ENCODE assay signal across 10 mouse cellular contexts in the genomic region with DNA sequence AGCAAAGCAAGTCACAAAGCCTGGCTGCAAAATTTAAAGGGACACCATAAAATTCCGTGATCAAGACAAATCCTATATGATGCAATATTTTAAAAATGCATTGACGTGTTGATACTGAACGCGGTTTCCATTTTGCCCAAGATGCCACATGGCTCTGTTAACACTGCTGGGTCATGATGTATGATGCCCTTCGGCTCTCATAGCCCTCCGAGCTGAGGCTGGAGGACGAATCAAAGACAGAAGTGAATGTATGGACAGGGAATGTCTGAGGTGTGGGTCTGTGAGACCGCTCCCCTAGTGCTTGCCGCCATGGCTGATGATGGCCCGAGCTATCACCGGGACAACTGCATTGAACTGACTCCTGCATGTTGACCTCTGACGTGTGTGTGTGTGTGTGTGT. TPM values are rescaled to one million over a fixed set of nuclear protein-coding genes. Genes with fewer than 3 reads are reported as not detected.
DNase-seq lines count a peak whose midpoint lies in the region; ATAC-seq lines count a peak whose summit lies in the region.
"Had no signal": no experiment of that assay in that cellular context is flagged by ENCODE, and none has a peak within 500 bp of the region (broad histone marks: within the 10 kb centered on the region; RNA-seq: fewer than 3 reads in every experiment).

No protein-coding gene starts in this region.

- no peak overlapping the region for H3K27ac ChIP-seq in heart, embryonic 13.5 days (replicated peaks)
- H3K27ac ChIP-seq in forebrain, embryonic 10.5 days = no peak overlapping the region
- H3K27ac ChIP-seq in hindbrain, embryonic 13.5 days = peak overlapping the region; percentile 44; the same call in 1 of the 2 replicates
- H3K27ac ChIP-seq in midbrain, embryonic 16.5 days (ENCODE audit: low read length) = no peak overlapping the region
- H3K27ac ChIP-seq: embryonic facial prominence, embryonic 13.5 days; lung, embryonic 15.5 days had no signal

- no peak overlapping the region for H3K9ac ChIP-seq in heart, embryonic 13.5 days
- H3K9ac ChIP-seq in hindbrain, embryonic 13.5 days = no peak overlapping the region
- no peak overlapping the region for H3K9ac ChIP-seq in midbrain, embryonic 16.5 days (ENCODE audit: low read depth, low read length)

- peak overlapping the region; percentile 75; the same call in 1 of the 2 replicates for H3K4me3 ChIP-seq in heart, embryonic 13.5 days
- H3K4me3 ChIP-seq in forebrain, embryonic 10.5 days = peak overlapping the region; percentile 63; the same call in 1 of the 2 replicates
- H3K4me3 ChIP-seq in hindbrain, embryonic 13.5 days = peak overlapping the region; percentile 75
- peak overlapping the region; percentile 82 for H3K4me3 ChIP-seq in midbrain, embryonic 16.5 days (ENCODE audit: low read depth, low read length)

- DNase-seq in heart, postnatal 4 days = no peak
- DNase-seq in forebrain, embryonic 10.5 days (ENCODE audit: extremely low spot score, low spot score) = no peak
- DNase-seq in layer of hippocampus, adult 8-10 months (ENCODE audit: low spot score in 2 of 2) = no peak
- DNase-seq in lung, postnatal 4 days = no peak
- no peak for DNase-seq in cerebellum, postnatal 25 days

- ATAC-seq in heart, embryonic 13.5 days (ENCODE audit: extremely low read depth, insufficient number of reproducible peaks, low FRiP score, low TSS enrichment) = no peak
- peak; percentile 14 for ATAC-seq in hindbrain, embryonic 13.5 days (ENCODE audit: low FRiP score)
- ATAC-seq in midbrain, embryonic 16.5 days = no peak

- H3K9me3 ChIP-seq in heart, embryonic 13.5 days = no peaks in the 10 kb centered on the region
- H3K9me3 ChIP-seq in forebrain, embryonic 10.5 days = no peaks in the 10 kb centered on the region
- no peaks in the 10 kb centered on the region for H3K9me3 ChIP-seq in hindbrain, embryonic 13.5 days
- H3K9me3 ChIP-seq in midbrain, embryonic 16.5 days (replicated peaks; ENCODE audit: control insufficient read depth, low read length, poor library complexity, severe bottlenecking) = no peaks in the 10 kb centered on the region; the same call in 1 of the 2 replicates
- H3K9me3 ChIP-seq: embryonic facial prominence, embryonic 13.5 days; lung, embryonic 15.5 days had no signal

- H3K36me3 ChIP-seq in heart, embryonic 13.5 days = peaks cover 9% of the 10 kb centered on the region
- 0 out of 2 replicates have a peak, but pooled peaks cover 2% of the 10 kb centered on the region for H3K36me3 ChIP-seq in forebrain, embryonic 10.5 days (replicated peaks)
- peaks cover 6% of the 10 kb centered on the region; the same call in 1 of the 2 replicates for H3K36me3 ChIP-seq in hindbrain, embryonic 13.5 days
- no peaks in the 10 kb centered on the region for H3K36me3 ChIP-seq in midbrain, embryonic 16.5 days (ENCODE audit: control insufficient read depth, insufficient read depth, low read length)
- H3K36me3 ChIP-seq: embryonic facial prominence, embryonic 13.5 days; lung, embryonic 15.5 days had no signal

- H3K4me1 ChIP-seq in heart, embryonic 13.5 days = peaks cover 16% of the 10 kb centered on the region
- H3K4me1 ChIP-seq in forebrain, embryonic 10.5 days = peaks cover 23% of the 10 kb centered on the region
- H3K4me1 ChIP-seq in hindbrain, embryonic 13.5 days (replicated peaks) = peaks cover 26% of the 10 kb centered on the region
- peaks cover 11% of the 10 kb centered on the region for H3K4me1 ChIP-seq in midbrain, embryonic 16.5 days (ENCODE audit: control insufficient read depth, insufficient read depth, low read length)

- H3K27me3 ChIP-seq in heart, embryonic 13.5 days (replicated peaks) = peaks cover 21% of the 10 kb centered on the region
- H3K27me3 ChIP-seq in forebrain, embryonic 10.5 days (ENCODE audit: poor library complexity, severe bottlenecking) = peaks cover 39% of the 10 kb centered on the region
- H3K27me3 ChIP-seq in hindbrain, embryonic 13.5 days = 0 out of 2 replicates have a peak, but pooled peaks cover 2% of the 10 kb centered on the region
- H3K27me3 ChIP-seq in midbrain, embryonic 16.5 days (ENCODE audit: control insufficient read depth, insufficient read depth, low read depth, low read length) = no peaks in the 10 kb centered on the region

- peak overlapping the region; percentile 78 for H3K4me2 ChIP-seq in heart, embryonic 13.5 days
- H3K4me2 ChIP-seq in hindbrain, embryonic 13.5 days = peak overlapping the region; percentile 75
- H3K4me2 ChIP-seq in midbrain, embryonic 16.5 days (ENCODE audit: low read length) = peak overlapping the region; percentile 63

- WGBS in heart, embryonic 13.5 days = 76% methylated on average over 12 of the region's 12 CpGs
- WGBS in forebrain, embryonic 10.5 days = 83% methylated on average over 12 of the region's 12 CpGs
- WGBS in hindbrain, embryonic 13.5 days = 72% methylated on average over 12 of the region's 12 CpGs
- 78% methylated on average over 12 of the region's 12 CpGs for WGBS in midbrain, embryonic 16.5 days

RNA-seq across cellular contexts. Expression of gene Reep1, which starts 0.5 kb away (rescaled TPM):
- 17.9 and 18.6 TPM in 2 replicates for polyA plus RNA-seq in heart, embryonic 13.5 days (2015; fragmentation: Nextera tagmentation; extraction: Ambion mirVana)
- total RNA-seq in heart, postnatal 4 days (2021) = 10 to 100 TPM; 22.4 to 22.9 TPM
- polyA plus RNA-seq in forebrain, embryonic 10.5 days (2016; fragmentation: Nextera tagmentation; extraction: Ambion mirVana) = 21.4 and 21.9 TPM in 2 replicates
- polyA plus RNA-seq in hindbrain, embryonic 13.5 days (2015; fragmentation: Nextera tagmentation; extraction: Ambion mirVana) = 247 and 259 TPM in 2 replicates
- 331 and 350 TPM in 2 replicates for polyA plus RNA-seq in midbrain, embryonic 16.5 days (2015; fragmentation: Nextera tagmentation; extraction: Ambion mirVana)
- total RNA-seq in layer of hippocampus, adult 8-10 months (2022) = 10 to 100 TPM; 69.8 to 75.0 (median 72.7) TPM

Comparison
In these comparisons a context has a peak if more than half of its experiments do, and no peak if none do; other contexts are left out.
1. RNA of gene Reep1, which starts 0.5 kb away (polyA plus RNA-seq): 331 to 350 TPM in midbrain, embryonic 16.5 days and 247 to 259 TPM in hindbrain, embryonic 13.5 days; 21.4 to 21.9 TPM in forebrain, embryonic 10.5 days and 17.9 to 18.6 TPM in heart, embryonic 13.5 days; every median in the first group is over 10 times any median in the second.
2. Peak in every context shown above with its lines, with median percentiles within 50 percentile points of each other: H3K4me2 ChIP-seq and H3K4me3 ChIP-seq.